Mouse (Mus musculus): ENCODE measurements at regions not wholly inside any gene's neighbourhood (a gene's known extent, or its start where the extent isn't known, plus 50 kb on each side); places are given as distances from the start of the nearest gene placed in this dataset.

- ATAC-seq (ENCODE audit: insufficient number of reproducible peaks, insufficient read depth, low FRiP score, low read depth) = no peak
- H3K9me3 ChIP-seq (ENCODE audit: control insufficient read depth, low read depth, low read length) = peaks cover 3% of the 10 kb centered on the region; the same call in 1 of the 2 replicates
- H3K4me3 ChIP-seq (ENCODE audit: low read depth, low read length) = no peak overlapping the region
- WGBS = 60% methylated on average over 16 of the region's 16 CpGs
- H3K27me3 ChIP-seq (ENCODE audit: control insufficient read depth, insufficient read depth, low read length) = no peaks in the 10 kb centered on the region
- H3K27ac ChIP-seq (ENCODE audit: low read length) = no peak overlapping the region
- H3K4me1 ChIP-seq (ENCODE audit: control insufficient read depth, insufficient read depth, low read length) = peaks cover 12% of the 10 kb centered on the region
- no peaks in the 10 kb centered on the region for H3K36me3 ChIP-seq (ENCODE audit: control insufficient read depth, insufficient read depth, low read length)
- no peak overlapping the region for H3K4me2 ChIP-seq (replicated peaks; ENCODE audit: low read depth, low read length)
- H3K9ac ChIP-seq (replicated peaks; ENCODE audit: low read depth, low read length) = no peak overlapping the region
These were observed 193.7 kb downstream of the Phlda1 start for GRCm38 (mm10) chr10:111699557-111700508.

GRCm38 (mm10) chr10:111700570-111700969, 194.5 kb downstream of the Phlda1 start:
- H3K36me3 ChIP-seq (ENCODE audit: control insufficient read depth, insufficient read depth, low read length) = no peaks in the 10 kb centered on the region
- peaks cover 9% of the 10 kb centered on the region; the same call in 1 of the 2 replicates for H3K4me1 ChIP-seq (ENCODE audit: control insufficient read depth, insufficient read depth, low read length)
- peak overlapping the region; percentile 28; the same call in 1 of the 2 replicates for H3K27ac ChIP-seq (ENCODE audit: low read length)
- H3K4me3 ChIP-seq (ENCODE audit: low read depth, low read length) = no peak overlapping the region
- H3K4me2 ChIP-seq (replicated peaks; ENCODE audit: low read depth, low read length) = no peak overlapping the region
- WGBS = 73% methylated on average over 3 of the region's 3 CpGs
- ATAC-seq (ENCODE audit: insufficient number of reproducible peaks, insufficient read depth, low FRiP score, low read depth) = no peak
- H3K9me3 ChIP-seq (ENCODE audit: control insufficient read depth, low read depth, low read length) = peaks cover 3% of the 10 kb centered on the region; the same call in 1 of the 2 replicates
- no peaks in the 10 kb centered on the region for H3K27me3 ChIP-seq (ENCODE audit: control insufficient read depth, insufficient read depth, low read length)
- H3K9ac ChIP-seq (replicated peaks; ENCODE audit: low read depth, low read length) = no peak overlapping the region

GRCm38 (mm10) chr10:111701138-111701537, 195.1 kb downstream of the Phlda1 start:
- H3K4me3 ChIP-seq (ENCODE audit: low read depth, low read length) = no peak overlapping the region
- WGBS = 34% methylated on average over 4 of the region's 4 CpGs
- H3K27ac ChIP-seq (ENCODE audit: low read length) = peak overlapping the region; percentile 28; the same call in 1 of the 2 replicates
- no peak overlapping the region for H3K9ac ChIP-seq (replicated peaks; ENCODE audit: low read depth, low read length)
- no peak overlapping the region for H3K4me2 ChIP-seq (replicated peaks; ENCODE audit: low read depth, low read length)
- H3K36me3 ChIP-seq (ENCODE audit: control insufficient read depth, insufficient read depth, low read length) = no peaks in the 10 kb centered on the region
- H3K27me3 ChIP-seq (ENCODE audit: control insufficient read depth, insufficient read depth, low read length) = no peaks in the 10 kb centered on the region
- peaks cover 6% of the 10 kb centered on the region; the same call in 1 of the 2 replicates for H3K9me3 ChIP-seq (ENCODE audit: control insufficient read depth, low read depth, low read length)
- peaks cover 9% of the 10 kb centered on the region; the same call in 1 of the 2 replicates for H3K4me1 ChIP-seq (ENCODE audit: control insufficient read depth, insufficient read depth, low read length)
- ATAC-seq (ENCODE audit: insufficient number of reproducible peaks, insufficient read depth, low FRiP score, low read depth) = no peak

- Histone ChIP-seq H3K36me3 (ENCODE audit: control insufficient read depth, insufficient read depth, low read length) (no peaks in the 10 kb centered on the region), H3K27ac (ENCODE audit: low read length) (no peak overlapping the region), H3K4me2 (replicated peaks; ENCODE audit: low read depth, low read length) (no peak overlapping the region), H3K4me3 (ENCODE audit: low read depth, low read length) (no peak overlapping the region), H3K4me1 (ENCODE audit: control insufficient read depth, insufficient read depth, low read length) (peaks cover 9% of the 10 kb centered on the region; the same call in 1 of the 2 replicates), H3K9me3 (ENCODE audit: control insufficient read depth, low read depth, low read length) (peaks cover 6% of the 10 kb centered on the region; the same call in 1 of the 2 replicates), H3K27me3 (ENCODE audit: control insufficient read depth, insufficient read depth, low read length) (no peaks in the 10 kb centered on the region), H3K9ac (replicated peaks; ENCODE audit: low read depth, low read length) (no peak overlapping the region)
- WGBS = 94% methylated on average over 6 of the region's 6 CpGs
- ATAC-seq (ENCODE audit: insufficient number of reproducible peaks, insufficient read depth, low FRiP score, low read depth) = no peak
These were observed 196.3 kb downstream of the Phlda1 start for GRCm38 (mm10) chr10:111702435-111702834.

- H3K9me3 ChIP-seq (ENCODE audit: control insufficient read depth, low read depth, low read length) = peaks cover 6% of the 10 kb centered on the region; the same call in 1 of the 2 replicates
- H3K9ac ChIP-seq (replicated peaks; ENCODE audit: low read depth, low read length) = no peak overlapping the region
- no peak overlapping the region for H3K4me3 ChIP-seq (ENCODE audit: low read depth, low read length)
- no peaks in the 10 kb centered on the region for H3K27me3 ChIP-seq (ENCODE audit: control insufficient read depth, insufficient read depth, low read length)
- peaks cover 9% of the 10 kb centered on the region; the same call in 1 of the 2 replicates for H3K4me1 ChIP-seq (ENCODE audit: control insufficient read depth, insufficient read depth, low read length)
- ATAC-seq (ENCODE audit: insufficient number of reproducible peaks, insufficient read depth, low FRiP score, low read depth) = no peak
- H3K27ac ChIP-seq (ENCODE audit: low read length) = no peak overlapping the region
- WGBS = 91% methylated on average over 3 of the region's 3 CpGs
- H3K4me2 ChIP-seq (replicated peaks; ENCODE audit: low read depth, low read length) = no peak overlapping the region
- no peaks in the 10 kb centered on the region for H3K36me3 ChIP-seq (ENCODE audit: control insufficient read depth, insufficient read depth, low read length)
These were observed 197.4 kb downstream of the Phlda1 start for GRCm38 (mm10) chr10:111703447-111703846.

- H3K4me2 ChIP-seq (replicated peaks; ENCODE audit: low read depth, low read length) = no peak overlapping the region
- WGBS = 80% methylated on average over 5 of the region's 5 CpGs
- no peak for ATAC-seq (ENCODE audit: insufficient number of reproducible peaks, insufficient read depth, low FRiP score, low read depth)
- H3K36me3 ChIP-seq (ENCODE audit: control insufficient read depth, insufficient read depth, low read length) = no peaks in the 10 kb centered on the region
- H3K9ac ChIP-seq (replicated peaks; ENCODE audit: low read depth, low read length) = no peak overlapping the region
- no peaks in the 10 kb centered on the region for H3K27me3 ChIP-seq (ENCODE audit: control insufficient read depth, insufficient read depth, low read length)
- no peak overlapping the region for H3K4me3 ChIP-seq (ENCODE audit: low read depth, low read length)
- H3K9me3 ChIP-seq (ENCODE audit: control insufficient read depth, low read depth, low read length) = no peaks in the 10 kb centered on the region
- no peaks in the 10 kb centered on the region for H3K4me1 ChIP-seq (ENCODE audit: control insufficient read depth, insufficient read depth, low read length)
- no peak overlapping the region for H3K27ac ChIP-seq (ENCODE audit: low read length)
These were observed 205.5 kb downstream of the Phlda1 start for GRCm38 (mm10) chr10:111711519-111712113.

- Histone ChIP-seq H3K4me3 (ENCODE audit: low read depth, low read length) (no peak overlapping the region), H3K9ac (replicated peaks; ENCODE audit: low read depth, low read length) (no peak overlapping the region), H3K36me3 (ENCODE audit: control insufficient read depth, insufficient read depth, low read length) (no peaks in the 10 kb centered on the region), H3K27ac (ENCODE audit: low read length) (no peak overlapping the region), H3K4me2 (replicated peaks; ENCODE audit: low read depth, low read length) (no peak overlapping the region), H3K27me3 (ENCODE audit: control insufficient read depth, insufficient read depth, low read length) (no peaks in the 10 kb centered on the region), H3K9me3 (ENCODE audit: control insufficient read depth, low read depth, low read length) (no peaks in the 10 kb centered on the region), H3K4me1 (ENCODE audit: control insufficient read depth, insufficient read depth, low read length) (no peaks in the 10 kb centered on the region)
- no peak for ATAC-seq (ENCODE audit: insufficient number of reproducible peaks, insufficient read depth, low FRiP score, low read depth)
- 90% methylated on average over 7 of the region's 7 CpGs for WGBS
These were observed 206.9 kb downstream of the Phlda1 start for GRCm38 (mm10) chr10:111712991-111713390.

- no peak overlapping the region for H3K4me2 ChIP-seq (replicated peaks; ENCODE audit: low read depth, low read length)
- no peak overlapping the region for H3K27ac ChIP-seq (ENCODE audit: low read length)
- no peaks in the 10 kb centered on the region for H3K4me1 ChIP-seq (ENCODE audit: control insufficient read depth, insufficient read depth, low read length)
- H3K9me3 ChIP-seq (ENCODE audit: control insufficient read depth, low read depth, low read length) = no peaks in the 10 kb centered on the region
- ATAC-seq (ENCODE audit: insufficient number of reproducible peaks, insufficient read depth, low FRiP score, low read depth) = no peak
- no peaks in the 10 kb centered on the region for H3K27me3 ChIP-seq (ENCODE audit: control insufficient read depth, insufficient read depth, low read length)
- H3K9ac ChIP-seq (replicated peaks; ENCODE audit: low read depth, low read length) = no peak overlapping the region
- H3K4me3 ChIP-seq (ENCODE audit: low read depth, low read length) = no peak overlapping the region
- H3K36me3 ChIP-seq (ENCODE audit: control insufficient read depth, insufficient read depth, low read length) = no peaks in the 10 kb centered on the region
These were observed 207.6 kb downstream of the Phlda1 start for GRCm38 (mm10) chr10:111713676-111714075.

Data from stomach, embryonic 14.5 days (tissue).